Mouse (Mus musculus) fibroblast of lung, adult 2 months (primary cell): ENCODE measurements around the gene Cenpa.

Source experiments
- DNase-seq: peaks from one replicate; pipeline ENCODE4 v3.0.0-alpha.2; 2011; ENCODE audit warnings: low read depth

Cenpa gene

DNA sequence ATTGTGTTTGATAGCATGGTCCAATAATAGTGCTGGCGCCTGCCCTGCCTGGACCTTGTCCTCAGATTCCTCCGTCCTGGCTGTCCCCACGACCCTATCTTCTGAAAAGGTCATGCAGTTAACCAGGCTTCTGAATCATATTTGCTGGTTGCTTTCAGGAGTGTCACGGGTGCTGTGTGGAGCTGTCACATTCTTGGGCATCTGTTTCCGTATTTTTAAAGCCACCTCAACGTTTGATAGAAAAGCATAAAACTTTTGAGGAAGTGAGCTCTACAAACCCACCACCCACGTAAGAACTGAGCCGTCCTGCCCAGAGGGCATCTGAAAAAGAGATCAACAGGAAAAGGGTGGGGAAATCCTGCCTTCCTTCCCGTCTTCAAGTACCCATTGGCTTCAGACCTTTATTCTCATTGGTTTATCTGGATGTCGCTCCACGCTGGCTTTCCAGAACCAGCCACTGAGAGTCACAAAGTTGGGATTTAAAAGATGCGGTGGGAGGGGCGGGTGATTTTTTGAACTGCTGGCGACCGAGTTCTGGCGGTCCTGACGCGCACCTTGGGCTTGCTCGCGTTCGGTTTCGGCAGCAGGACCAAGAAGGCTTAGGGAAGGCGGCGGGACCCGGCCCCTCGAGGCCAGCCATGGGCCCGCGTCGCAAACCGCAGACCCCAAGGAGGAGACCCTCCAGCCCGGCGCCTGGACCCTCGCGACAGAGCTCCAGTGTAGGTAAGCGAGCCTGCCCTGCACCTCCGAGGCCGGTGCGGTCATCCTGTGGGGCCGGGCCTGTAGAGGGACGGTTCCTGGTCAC lies at the start of gene Cenpa:
Gene Cenpa, plus strand, starts transcription at position 387 of the 805 bp plus-strand sequence.
- peak; percentile 99 for DNase-seq

DNA sequence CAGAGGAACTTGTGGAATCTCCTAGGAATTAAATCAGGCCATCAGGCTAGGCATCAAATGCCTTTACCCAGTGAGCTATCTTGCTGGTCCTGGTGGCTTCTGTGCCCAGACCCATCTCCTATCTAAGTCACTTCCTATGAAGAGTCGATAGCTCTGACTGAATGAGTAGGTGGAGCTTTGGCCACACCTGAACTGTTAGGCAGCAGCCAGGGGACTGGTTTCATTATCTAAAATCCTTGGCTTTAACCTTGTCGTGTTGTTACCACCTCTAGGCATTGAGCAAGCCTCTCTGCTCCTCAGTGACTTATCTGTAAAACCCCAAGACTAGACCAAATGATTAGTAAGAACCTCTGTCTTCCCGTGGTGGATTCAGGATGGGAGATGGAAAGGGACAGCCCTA lies 49.2 kb upstream of the Cenpa start:
- no peak for DNase-seq

DNA sequence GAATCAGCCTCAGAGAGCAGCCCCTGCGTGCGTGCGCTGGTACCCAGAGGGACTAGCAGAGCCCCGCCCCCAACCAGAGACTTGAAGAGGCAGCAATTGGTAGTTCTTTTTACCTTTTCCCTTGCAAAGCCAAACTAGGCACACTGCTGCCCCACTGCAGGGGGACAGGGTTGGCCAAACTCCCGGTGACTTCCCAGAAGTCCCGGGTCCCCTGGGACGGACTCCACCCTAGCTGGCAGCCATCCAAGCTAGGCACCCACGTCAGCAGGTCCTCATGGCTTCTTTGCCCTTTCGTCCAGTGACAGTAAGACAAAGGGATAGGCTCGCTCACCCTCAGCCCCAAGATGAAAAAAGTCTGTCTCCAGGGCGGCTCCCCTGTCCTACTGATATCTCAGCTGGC lies 48.7 kb upstream of the Cenpa start:
- no peak for DNase-seq

DNA sequence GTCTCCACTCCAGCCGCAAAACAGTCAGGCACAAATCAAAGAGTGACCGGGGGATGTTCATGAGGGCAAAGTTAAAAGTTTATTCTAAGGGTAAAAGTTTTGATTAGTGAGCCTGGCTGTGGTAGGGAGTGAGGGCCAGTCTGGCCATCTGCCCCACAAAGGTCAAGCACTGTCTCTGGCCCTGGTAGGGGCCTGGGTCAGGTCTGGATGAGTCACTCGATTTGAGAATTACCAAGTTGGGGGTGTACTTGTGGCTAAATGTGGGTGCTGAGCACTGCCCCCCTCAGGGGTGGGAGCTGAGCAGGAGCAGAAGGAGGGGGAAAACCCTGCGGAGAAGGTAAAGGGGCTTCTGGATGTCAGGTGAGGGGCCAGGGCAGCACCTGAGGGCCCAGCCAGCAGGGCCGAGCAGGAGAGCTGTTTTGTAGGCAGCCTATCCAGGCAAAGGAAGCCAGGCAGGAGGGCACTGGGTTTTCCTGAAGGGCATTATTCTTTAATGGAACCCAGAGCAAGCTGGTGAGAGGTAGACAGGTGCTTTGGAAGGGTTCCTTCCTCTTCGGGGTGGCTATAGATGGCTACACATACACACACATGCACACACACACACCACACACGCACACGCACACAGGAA lies 48.1 kb upstream of the Cenpa start:
- DNase-seq = no peak

DNA sequence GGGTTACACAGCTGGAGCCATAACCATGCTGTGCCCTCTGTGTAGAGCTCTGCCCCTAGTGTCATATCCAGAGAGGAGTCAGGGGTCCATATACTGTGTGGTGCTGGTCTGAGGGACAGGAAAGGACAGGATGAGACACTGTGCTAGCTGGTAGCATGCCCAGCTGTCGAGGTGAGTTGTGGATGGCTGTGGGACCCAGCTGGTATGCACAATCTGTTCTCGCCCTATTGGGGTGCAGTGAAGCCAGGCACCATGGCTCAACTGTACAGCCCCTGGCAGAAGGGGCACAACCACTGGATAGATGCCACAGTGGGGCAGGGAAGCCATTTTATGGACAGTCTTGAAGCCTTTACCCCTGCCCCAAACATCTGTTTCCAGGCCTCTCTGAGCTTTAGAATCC lies 47.4 kb upstream of the Cenpa start:
- DNase-seq = no peak

DNA sequence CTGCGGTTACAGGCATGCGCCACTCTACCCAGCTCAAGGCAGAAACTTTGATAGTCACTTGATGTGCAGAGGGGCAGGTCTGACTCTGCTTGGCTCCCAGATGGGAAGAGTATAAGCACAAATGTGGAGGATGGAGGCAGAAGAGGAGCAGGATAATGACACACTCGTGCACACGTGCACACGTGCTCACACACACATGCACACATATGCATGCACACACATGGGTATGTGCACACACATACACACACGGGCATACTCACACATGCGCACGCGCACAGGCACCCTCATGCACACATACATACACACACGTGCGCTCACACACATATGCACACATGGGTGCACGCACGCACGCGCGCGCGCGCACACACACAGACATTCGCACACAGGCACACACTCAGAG lies 46.0 kb upstream of the Cenpa start:
- no peak for DNase-seq

DNA sequence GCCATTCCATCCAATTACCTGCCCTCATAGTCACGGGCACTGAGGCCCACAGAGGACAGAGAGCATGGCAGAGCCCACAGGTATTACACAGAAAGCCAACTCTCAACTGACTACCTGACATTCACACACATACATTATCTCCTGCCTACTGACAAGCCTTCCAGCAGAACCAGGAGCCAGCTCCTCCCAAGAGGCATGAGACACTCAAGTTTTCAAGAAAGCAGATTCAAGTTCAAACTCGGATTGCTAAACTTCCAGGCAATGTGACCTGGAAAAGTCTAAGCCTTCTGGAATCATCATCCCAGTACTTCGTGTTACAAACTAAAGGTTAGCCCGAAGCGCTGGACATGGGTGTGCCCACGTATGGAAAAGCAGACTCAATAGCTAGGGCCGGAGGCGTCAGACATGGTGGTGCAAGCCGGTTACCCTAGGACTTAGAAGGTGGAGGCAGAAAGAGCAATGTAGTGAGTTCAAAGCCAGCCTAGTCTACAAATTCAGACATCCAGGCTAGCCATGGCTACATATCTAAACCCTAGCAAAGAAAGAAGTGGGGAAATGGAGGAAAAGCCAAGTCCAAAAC lies 45.3 kb upstream of the Cenpa start:
- no peak for DNase-seq

DNA sequence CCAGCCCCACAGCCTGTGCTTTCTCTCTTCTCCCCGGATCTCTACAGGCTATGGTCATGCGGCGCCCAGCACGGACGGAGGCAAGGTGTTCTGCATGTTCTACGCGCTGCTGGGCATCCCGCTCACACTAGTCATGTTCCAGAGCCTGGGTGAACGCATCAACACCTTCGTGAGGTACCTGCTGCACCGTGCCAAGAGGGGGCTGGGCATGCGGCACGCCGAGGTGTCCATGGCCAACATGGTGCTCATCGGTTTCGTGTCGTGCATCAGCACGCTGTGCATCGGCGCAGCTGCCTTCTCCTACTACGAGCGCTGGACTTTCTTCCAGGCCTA lies 44.8 kb upstream of the Cenpa start:
- no peak for DNase-seq

DNA sequence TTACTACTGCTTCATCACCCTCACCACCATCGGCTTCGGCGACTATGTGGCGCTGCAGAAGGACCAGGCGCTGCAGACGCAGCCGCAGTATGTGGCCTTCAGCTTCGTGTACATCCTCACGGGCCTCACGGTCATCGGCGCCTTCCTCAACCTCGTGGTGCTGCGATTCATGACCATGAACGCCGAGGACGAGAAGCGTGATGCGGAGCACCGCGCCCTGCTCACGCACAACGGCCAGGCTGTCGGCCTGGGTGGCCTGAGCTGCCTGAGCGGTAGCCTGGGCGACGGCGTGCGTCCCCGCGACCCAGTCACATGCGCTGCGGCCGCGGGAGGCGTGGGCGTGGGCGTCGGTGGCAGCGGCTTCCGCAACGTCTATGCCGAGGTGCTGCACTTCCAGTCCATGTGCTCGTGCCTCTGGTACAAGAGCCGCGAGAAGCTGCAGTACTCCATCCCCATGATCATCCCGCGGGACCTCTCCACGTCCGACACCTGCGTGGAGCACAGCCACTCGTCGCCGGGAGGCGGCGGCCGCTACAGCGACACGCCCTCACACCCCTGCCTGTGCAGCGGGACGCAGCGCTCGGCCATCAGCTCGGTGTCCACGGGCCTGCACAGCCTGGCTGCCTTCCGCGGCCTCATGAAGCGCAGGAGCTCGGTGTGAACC lies 44.3 kb upstream of the Cenpa start:
- DNase-seq = no peak

DNA sequence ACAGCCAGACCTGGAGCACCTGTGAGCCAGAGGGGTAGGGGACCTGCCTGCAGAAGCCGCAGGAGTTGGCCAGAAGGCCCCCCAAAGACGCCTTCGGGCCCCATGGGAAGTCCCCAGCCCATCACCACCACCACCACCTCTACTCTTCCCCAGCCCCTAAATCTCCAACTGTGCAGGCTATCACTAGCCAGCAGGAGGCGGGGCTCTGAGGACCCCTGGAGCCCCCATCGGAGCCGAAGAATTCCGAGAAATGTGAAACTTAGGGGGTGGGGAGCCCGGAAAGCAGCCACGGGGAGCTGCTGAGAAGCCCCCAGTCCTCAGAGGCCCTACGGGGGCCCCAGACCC lies 43.8 kb upstream of the Cenpa start:
- DNase-seq = no peak

DNA sequence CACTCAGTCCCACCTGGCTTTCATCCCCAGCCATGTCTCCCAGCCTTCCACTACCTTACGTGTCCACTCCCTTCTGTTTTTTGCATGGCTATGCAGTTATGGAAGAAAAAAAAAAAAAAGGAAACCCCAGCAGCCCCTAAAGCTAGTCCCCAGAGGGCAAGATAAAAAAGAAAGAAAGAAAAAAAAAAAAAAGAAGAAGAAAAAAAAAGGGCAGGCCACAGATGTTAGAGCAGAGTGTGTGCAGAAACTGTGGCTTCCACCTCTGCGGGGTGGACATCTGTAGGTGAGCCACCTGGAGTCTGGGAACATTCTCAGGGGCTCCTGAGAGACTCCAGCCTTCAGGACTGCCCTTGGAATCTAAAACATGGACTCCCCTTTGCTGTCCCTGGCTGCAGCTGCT lies 43.2 kb upstream of the Cenpa start:
- DNase-seq = no peak

DNA sequence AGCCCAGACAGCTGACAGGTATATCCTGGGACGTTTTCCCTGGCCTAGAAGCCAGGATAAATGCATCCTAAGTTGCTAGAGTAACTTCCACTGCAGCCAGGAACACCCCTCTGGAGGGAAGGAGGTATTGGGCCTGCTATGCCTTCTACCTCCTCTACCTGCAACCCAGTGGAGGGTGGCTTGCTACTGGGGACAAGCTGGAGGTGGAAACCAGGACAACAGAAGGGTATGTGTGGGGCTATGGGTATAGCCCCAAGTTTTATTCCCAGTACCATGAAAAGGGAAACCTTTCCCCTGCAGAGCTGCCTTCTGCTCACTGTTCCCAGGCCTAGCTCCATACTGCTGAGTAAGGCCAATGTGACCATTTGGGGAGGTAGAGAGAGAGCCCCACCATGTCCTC lies 42.3 kb upstream of the Cenpa start:
- no peak for DNase-seq

DNA sequence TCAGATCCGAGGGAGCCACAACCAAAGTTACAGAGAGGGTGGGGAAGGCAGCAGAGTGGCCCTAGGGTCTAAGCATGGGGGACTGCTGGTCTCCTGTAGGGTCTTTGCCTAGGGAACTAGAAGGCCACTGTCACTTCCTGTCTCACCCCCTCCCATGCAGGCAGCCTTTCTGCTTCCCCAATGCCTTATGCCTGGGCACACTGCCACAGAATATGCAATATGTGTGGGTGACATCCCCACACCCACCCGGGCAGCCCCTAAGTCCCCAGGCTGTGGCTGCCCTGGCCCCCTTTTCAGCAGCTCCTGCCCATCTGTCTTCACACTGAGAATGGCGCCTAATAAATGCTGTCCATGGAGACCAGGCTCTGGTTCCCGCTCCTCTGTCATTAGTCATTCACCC lies 41.7 kb upstream of the Cenpa start:
- no peak for DNase-seq

DNA sequence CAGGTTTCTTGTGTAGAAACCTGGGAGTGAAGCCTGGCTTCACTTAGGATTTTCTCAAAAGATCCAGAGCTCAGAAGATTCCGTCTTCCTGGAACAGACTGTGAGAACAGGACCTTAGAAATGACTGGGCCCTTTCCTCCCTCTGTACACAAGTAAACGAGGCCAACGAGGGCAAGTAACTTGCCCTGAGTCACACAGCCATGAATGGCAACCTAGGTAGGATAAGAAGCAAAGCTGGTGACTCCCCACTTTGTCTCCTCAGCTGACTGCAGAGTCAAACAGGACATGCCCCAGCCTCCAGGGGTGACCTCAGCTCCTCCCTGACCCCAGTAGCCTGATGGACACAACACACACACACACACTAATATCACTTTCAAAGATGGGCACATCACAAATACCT lies 41.2 kb upstream of the Cenpa start:
- no peak for DNase-seq

DNA sequence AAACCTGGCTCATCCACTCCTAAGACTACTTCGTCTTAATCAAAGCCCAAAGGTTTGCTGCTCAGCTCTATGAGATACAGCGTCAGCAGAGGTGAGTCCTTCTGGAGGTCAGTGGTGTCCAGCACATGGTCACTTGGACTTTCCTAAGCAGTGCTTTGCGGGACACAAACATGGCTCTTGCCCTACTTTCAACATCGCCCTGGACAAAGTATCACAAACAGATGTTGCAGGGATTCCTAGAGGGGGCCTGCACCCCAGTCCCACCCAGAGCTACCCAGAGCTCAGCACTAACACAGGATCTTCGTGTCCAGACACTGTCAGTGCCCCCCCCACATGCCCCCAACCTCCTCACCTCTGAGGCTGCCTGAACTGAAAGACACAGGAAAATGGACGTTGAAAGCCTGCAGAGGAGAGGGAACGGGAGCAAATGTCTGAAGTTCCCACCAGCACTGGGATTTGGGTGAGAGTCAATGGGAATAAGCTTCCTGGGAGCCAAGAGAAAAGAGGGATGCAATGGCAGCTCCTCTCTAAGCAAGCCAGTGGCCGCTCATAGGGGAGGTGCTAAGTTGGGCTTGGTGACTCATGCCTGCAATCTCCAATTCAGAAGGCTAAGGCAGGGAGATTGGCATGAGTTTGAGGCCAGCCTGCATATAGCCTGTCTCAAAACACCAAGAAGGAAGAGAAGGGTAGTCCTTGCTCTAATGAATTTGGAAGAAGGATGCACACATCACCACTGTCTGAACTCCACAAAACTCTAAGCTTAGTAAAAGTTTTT lies 40.1 kb upstream of the Cenpa start:
- no peak for DNase-seq

DNA sequence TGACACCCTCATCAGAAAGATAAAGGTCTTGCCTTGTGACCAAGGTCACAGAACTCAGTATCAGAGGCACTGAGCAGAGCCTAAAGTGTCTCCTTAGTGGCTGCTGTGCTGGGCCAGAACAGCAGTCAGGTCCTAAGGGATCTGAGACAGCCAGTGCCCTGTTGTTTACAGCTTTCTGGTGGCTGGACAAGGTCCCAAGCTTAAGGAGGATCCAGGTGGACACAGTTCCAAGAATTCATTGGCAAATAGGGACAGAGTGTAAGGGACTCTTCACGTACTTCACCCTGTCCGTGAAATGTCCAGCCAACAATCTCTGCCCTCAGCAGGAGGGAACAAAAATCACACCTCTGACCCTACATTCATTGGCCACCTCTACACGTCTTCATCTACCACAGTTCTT lies 38.1 kb upstream of the Cenpa start:
- DNase-seq = no peak

DNA sequence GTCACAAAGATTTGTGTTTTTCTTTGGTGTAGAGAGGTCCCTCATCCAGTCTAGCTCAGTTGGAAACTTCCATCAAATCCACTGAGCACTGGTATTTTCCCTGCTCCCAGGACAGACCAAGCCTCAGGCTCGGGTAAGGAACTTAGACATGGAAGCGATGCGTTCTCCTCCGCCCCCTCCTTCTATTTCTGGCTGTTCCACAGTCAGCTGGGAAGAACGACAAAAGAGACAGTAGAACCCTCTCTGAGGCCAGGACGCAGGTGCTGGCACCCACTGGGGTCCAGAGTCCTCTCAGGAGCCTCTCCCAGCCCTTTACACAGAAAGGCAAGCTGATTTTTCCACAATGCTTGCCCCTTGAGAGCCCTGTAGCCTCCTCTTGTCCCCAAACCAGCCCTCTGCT lies 36.2 kb upstream of the Cenpa start:
- DNase-seq = no peak

DNA sequence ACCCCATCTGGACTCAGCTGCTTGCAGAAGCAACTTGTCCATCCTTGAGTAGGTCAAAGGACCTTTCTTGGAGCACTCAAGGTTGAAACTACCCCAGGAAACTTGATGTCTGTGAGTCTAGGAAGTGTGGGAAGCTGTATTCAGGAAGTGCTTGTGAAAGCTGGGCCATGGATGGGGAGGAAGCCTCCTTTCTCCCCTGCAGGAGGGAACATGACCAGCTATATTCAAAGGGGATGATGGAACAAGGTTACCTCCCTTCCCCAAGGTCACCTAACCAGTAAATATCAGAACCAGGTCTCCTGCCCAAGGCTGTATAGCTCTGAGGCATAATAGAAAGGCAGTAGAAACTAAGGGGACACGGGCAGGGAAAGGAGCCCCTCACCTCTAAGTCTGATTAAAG lies 34.4 kb upstream of the Cenpa start:
- DNase-seq = no peak

DNA sequence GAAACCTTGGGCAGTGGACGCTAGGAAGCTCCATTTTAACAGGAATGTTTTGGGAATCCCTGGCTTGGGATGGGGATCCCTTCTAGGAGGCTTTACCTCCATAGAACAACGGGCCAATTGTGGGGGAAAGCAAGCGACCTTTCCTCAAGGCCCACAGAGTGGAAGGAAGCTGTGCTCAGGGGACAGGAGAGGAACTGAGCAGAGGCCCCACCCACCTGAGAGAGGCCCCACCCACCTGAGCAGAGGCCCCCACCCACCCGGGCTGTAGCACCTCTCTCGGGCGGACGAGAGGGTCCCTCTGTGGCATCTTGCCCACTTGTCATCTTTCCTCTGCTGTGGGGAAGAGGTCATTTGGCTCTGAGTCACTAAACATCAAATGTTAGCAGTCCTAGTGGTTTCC lies 29.6 kb upstream of the Cenpa start:
- DNase-seq = no peak

DNA sequence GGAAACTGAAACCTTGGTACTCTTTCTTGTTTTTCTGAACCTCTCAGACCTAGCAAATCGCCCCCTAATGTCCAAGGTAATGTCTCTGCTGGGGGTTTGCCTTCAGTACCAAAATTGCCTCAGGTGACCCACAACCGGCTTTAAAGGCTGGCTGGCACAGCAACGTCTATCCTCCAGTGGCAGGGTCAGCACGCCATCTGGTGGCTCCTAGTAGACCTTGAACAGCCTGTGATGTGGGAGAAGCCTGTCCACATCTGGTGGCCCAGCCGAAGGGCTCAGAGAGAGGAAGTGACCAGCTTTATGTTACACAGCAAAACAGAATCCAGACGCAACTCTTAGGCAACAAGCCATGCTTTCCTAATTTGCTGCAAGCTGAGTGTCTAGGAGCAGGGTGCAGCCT lies 28.5 kb upstream of the Cenpa start:
- DNase-seq = peak; percentile 30

DNA sequence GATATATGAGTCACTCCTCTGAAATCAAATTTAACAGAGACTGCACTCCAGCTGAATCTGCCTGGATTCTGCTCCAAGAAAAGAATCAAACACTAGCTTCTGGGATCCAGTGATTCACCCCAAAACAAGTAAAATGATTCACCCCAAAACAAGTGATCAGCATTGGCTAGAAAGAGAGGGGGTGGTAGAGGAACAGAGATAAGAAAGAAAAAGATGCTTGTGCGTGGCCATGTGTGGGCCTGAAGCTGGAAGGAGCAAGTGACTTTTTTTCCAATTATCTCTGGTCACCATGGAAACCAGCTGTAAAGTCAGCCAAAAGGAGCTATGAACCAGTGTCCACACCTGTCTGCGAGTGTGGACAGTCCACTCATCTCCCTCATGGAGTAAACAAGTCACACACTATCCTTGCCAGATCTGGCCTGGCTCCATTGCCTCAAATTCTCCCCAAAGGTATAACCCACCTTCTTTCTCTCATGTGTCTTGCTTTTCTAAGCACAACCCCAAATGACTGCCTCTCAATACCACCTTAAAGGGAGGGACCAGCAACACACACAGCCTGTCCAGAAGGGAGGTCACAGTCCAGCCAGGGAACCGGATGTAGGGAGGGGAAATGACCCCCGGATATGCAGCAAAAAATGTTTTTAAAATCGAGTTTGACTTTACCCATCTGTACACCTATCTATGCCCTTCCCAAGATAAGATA lies 22.9 kb upstream of the Cenpa start:
- DNase-seq = no peak

DNA sequence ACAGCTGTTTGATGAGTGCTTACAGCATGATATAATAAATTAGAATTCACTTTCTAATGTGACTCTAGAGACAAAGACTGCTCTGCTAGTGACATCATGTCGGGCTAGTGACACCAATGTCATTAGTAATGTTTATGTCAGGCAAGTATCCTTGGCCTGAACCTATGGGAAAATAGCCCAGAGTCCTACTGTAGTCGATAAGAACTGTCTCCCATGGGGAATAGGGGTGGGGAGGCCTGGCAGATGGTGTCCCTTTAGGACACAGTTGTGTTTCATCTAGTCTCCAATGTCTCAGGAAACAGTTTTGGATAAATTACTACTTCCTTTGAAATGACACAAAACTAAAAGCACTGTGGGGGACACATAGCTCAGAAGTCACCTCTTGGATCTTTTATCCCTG lies 20.5 kb upstream of the Cenpa start:
- DNase-seq = no peak
